Mouse (Mus musculus) sigmoid colon, adult 10 weeks (tissue): Measurements from ENCODE around the gene Sdhaf3. TPM values are rescaled to one million over a fixed set of nuclear protein-coding genes. Genes with fewer than 3 reads are reported as not detected.

Experiments
- polyA plus RNA-seq: library from polyadenylated mRNA; stranded (reverse); fragments of 350-450 nt; fragmentation: Illumina TruSeq; extraction: RNeasy Lipid Tissue Mini Kit (QIAGEN cat#74804); gene quantifications from one replicate; pipeline ENCODE4 v1.2.3, GENCODE M21; 2014; ENCODE audit warnings: low read depth, low replicate concordance

Sdhaf3 gene
- 10.6 TPM for polyA plus RNA-seq

DNA sequence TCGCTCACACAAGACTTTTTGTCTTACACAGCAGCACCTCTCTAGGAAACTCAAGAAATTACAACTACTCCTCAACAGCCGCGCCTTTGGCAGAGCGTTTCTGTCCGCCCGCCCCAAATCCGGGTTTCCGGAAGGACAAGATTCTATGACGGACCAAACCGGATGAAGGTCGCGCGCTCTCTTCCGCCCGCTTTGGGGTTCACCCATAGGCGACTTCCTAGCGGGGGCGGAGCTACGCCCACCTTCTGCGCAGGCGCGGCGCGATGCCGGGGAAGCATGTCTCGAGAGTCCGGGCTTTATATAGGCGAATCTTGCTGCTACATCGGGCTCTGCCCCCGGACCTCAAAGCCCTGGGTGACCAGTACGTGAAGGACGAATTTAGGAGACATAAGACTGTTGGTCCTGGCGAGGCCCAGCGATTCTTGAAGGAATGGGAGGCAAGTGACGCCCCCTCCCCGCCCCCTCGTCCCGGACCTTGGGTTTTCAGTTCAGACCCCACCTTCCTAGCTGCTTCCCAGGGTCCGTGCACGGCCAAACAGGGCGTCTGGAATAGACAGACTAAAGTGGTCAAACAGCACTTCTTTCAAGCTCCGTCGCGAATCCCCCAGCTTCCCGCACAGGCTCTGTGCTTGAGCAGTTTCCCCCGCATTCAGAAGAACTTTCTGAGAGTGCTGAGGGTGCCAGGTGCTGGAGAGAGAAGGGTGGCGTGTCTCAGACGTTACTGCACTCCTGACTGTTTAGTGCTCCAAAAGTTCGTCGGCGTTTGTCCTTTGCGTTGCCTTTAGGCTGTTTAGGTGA lies at the start of gene Sdhaf3:
TSS of gene Sdhaf3 (plus strand) at position 241 of the 798 bp plus-strand sequence.

Other genes starting within 250 kb of the Sdhaf3 start
- gene Dlx6, start 92.7 kb upstream of the Sdhaf3 start, polyA plus RNA-seq = not detected
- not detected for gene Dlx5, start 73.9 kb upstream of the Sdhaf3 start, polyA plus RNA-seq